Mouse (Mus musculus): ENCODE measurements at regions not wholly inside any gene's neighbourhood (a gene's known extent, or its start where the extent isn't known, plus 50 kb on each side); places are given as distances from the start of the nearest gene placed in this dataset.

DNA sequence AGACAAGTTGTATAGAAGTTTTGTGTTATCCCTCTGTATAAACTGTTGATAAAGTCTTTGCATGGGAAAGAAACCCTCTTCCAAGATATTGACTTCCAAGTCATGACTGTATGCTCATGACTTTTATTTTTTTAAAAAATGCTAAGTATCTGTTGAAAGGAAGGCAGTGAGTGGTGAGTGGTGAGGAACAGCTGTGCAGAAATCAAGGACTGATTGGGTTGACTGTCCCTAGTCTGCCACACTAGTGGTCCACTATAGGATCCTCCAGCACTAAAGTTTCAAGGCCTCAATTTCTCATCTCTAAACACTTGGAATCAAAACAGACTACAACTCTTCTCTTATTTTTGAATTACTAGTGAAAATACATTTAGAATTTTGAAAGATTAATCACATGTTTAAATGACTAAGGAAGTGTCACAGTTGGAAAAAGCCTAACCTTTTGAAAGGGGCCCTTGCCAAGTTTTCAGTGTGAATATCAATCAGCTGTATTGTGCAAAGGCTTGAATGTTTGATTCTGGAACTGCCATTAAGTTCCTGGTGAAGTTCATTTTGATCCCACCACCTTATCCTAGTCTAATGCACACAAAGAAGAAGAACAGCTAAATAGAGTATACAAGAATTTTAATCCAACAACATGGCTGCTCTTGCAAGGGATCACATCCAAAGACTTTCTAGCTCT lies 209.5 kb upstream of the Eya4 start:
- dilution Hi-C loops (cut with MboI; ENCODE audit: extremely low pct_ligation_motif_present, extremely low pct_unique_long_range_greater_than_20kb, low sequenced_read_pairs): no loop called here
- TF ChIP-seq MAFK (IDR thresholded peaks at IDR 0.05; ENCODE audit: insufficient replicate concordance, low read length) (no peak), MEF2A (IDR thresholded peaks at IDR 0.05; ENCODE audit: borderline replicate concordance, low read depth, low read length) (no peak), CHD2 (IDR thresholded peaks at IDR 0.05; ENCODE audit: low read length) (no peak), UBTF (IDR thresholded peaks at IDR 0.05; ENCODE audit: low read depth, low read length) (no peak), RAD21 (IDR thresholded peaks at IDR 0.05; ENCODE audit: low read depth, low read length) (no peak), SMC3 (IDR thresholded peaks at IDR 0.05; ENCODE audit: low read depth, low read length) (no peak), NELFE (IDR thresholded peaks at IDR 0.05; ENCODE audit: low read depth, low read length) (no peak)
- Histone ChIP-seq H3K79me2 (replicated peaks; ENCODE audit: control insufficient read depth, extremely low read depth, insufficient read depth, poor library complexity, severe bottlenecking) (no peaks in the 10 kb centered on the region), H3K4me2 (ENCODE audit: insufficient read depth, low read depth, poor library complexity, severe bottlenecking) (no peak overlapping the region), H3K4me3 (replicated peaks in 1 of 3; ENCODE audit: low read depth in 2 of 3, low read length in 2 of 3, poor library complexity in 1 of 3) (no peak overlapping the region), H3K9ac (ENCODE audit: insufficient read depth, low read depth) (no peak overlapping the region), H3K27ac (ENCODE audit: insufficient read depth, low read depth) (no peak overlapping the region), H3K9me3 (replicated peaks; ENCODE audit: low read length) (no peaks in the 10 kb centered on the region), H3K4me1 (ENCODE audit: control insufficient read depth in 1 of 2, insufficient read depth in 2 of 2) (no peaks in the 10 kb centered on the region), H3K36me3 (replicated peaks in 1 of 2; ENCODE audit: control insufficient read depth in 1 of 2, insufficient read depth in 1 of 2, low read length in 1 of 2) (no peaks in the 10 kb centered on the region), H3K27me3 (replicated peaks) (no peaks in the 10 kb centered on the region)
- in situ Hi-C loops (cut with MboI; ENCODE audit: low pct_ligation_motif_present, low pct_unique_long_range_greater_than_20kb, low sequenced_read_pairs): no loop called here
- DNase-seq (ENCODE audit: extremely low read depth): no peak

DNA sequence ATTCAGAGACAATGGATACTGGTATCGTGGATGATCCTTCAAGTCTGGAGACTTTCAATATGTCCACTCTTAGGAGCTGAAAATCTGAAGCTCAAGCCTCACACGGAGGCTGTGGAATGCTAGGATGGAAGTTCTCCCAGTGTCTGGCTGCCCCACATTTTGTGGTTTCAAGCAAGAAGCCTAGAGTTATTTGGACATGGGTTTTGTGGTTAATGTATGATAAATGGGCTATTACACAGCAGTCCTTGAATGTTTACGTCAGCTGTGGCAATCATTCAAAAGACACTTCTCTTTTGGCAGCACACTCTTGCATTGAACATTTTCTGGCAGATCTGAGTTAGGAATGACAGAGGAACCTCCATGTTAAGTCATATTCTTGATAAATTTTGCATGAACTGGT lies 207.2 kb upstream of the Eya4 start:
- no peak overlapping the region for H3K4me3 ChIP-seq (replicated peaks in 1 of 3; ENCODE audit: low read depth in 2 of 3, low read length in 2 of 3, poor library complexity in 1 of 3)
- no peaks in the 10 kb centered on the region for H3K36me3 ChIP-seq (replicated peaks in 1 of 2; ENCODE audit: control insufficient read depth in 1 of 2, insufficient read depth in 1 of 2, low read length in 1 of 2)
- dilution Hi-C loops (cut with MboI; ENCODE audit: extremely low pct_ligation_motif_present, extremely low pct_unique_long_range_greater_than_20kb, low sequenced_read_pairs) (no loop called here), in situ Hi-C loops (cut with MboI; ENCODE audit: low pct_ligation_motif_present, low pct_unique_long_range_greater_than_20kb, low sequenced_read_pairs) (no loop called here)
- no peak overlapping the region for H3K9ac ChIP-seq (ENCODE audit: insufficient read depth, low read depth)
- TF ChIP-seq RAD21 (IDR thresholded peaks at IDR 0.05; ENCODE audit: low read depth, low read length): no peak
- TF ChIP-seq RCOR1 (conservative IDR thresholded peaks at IDR 0.05; ENCODE audit: low read depth, low read length): no peak
- TF ChIP-seq TCF12 (IDR thresholded peaks at IDR 0.05; ENCODE audit: low read depth, low read length): no peak
- TF ChIP-seq EP300 (IDR thresholded peaks at IDR 0.05; ENCODE audit: low read length): no peak
- TF ChIP-seq SMC3 (IDR thresholded peaks at IDR 0.05; ENCODE audit: low read depth, low read length): no peak
- no peaks in the 10 kb centered on the region for H3K27me3 ChIP-seq (replicated peaks)
- no peaks in the 10 kb centered on the region for H3K79me2 ChIP-seq (replicated peaks; ENCODE audit: control insufficient read depth, extremely low read depth, insufficient read depth, poor library complexity, severe bottlenecking)
- no peak overlapping the region for H3K27ac ChIP-seq (ENCODE audit: insufficient read depth, low read depth)
- DNase-seq (ENCODE audit: extremely low read depth): no peak
- no peaks in the 10 kb centered on the region for H3K9me3 ChIP-seq (replicated peaks; ENCODE audit: low read length)
- H3K4me1 ChIP-seq (ENCODE audit: control insufficient read depth in 1 of 2, insufficient read depth in 2 of 2): no peaks in the 10 kb centered on the region
- no peak overlapping the region for H3K4me2 ChIP-seq (ENCODE audit: insufficient read depth, low read depth, poor library complexity, severe bottlenecking)

DNA sequence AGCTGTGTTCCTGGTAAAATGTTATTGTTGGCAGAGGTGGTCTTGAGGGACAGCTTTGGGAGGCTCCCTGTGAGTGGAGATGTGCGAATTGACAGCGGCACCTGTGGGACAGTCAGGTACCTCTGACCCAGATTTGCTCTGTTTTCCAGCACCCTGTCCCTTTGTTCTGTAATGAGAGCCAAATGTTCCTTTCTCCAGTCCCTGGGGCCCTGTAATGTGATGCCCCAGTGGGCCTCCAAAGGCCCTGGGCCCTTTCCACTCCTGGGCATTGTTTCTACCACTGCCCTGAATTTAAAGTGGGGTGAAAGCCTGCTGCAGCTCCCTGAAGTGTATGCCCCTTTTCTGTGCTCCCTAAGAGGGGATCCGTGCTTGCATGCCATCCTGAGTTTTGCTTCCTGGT lies 198.6 kb upstream of the Eya4 start:
- no peak overlapping the region for H3K4me2 ChIP-seq (ENCODE audit: insufficient read depth, low read depth, poor library complexity, severe bottlenecking)
- H3K4me1 ChIP-seq (ENCODE audit: control insufficient read depth in 1 of 2, insufficient read depth in 2 of 2): peaks cover 0 to 4% of the 10 kb centered on the region in 2 experiments; a peak in 1 of 4 replicates
- in situ Hi-C loops (cut with MboI; ENCODE audit: low pct_ligation_motif_present, low pct_unique_long_range_greater_than_20kb, low sequenced_read_pairs) (no loop called here), dilution Hi-C loops (cut with MboI; ENCODE audit: extremely low pct_ligation_motif_present, extremely low pct_unique_long_range_greater_than_20kb, low sequenced_read_pairs) (no loop called here)
- TF ChIP-seq JUND (conservative IDR thresholded peaks at IDR 0.05; ENCODE audit: low read depth, low read length) (no peak), RAD21 (IDR thresholded peaks at IDR 0.05; ENCODE audit: low read depth, low read length) (no peak), ZKSCAN1 (IDR thresholded peaks at IDR 0.05; ENCODE audit: borderline replicate concordance, low read depth, low read length) (no peak), MAX (IDR thresholded peaks at IDR 0.05; ENCODE audit: low read length) (no peak), GABPA (IDR thresholded peaks at IDR 0.05; ENCODE audit: insufficient replicate concordance, low read depth, low read length) (no peak), ZMIZ1 (IDR thresholded peaks at IDR 0.05; ENCODE audit: low read depth, low read length) (no peak), USF1 (IDR thresholded peaks at IDR 0.05; ENCODE audit: low read depth, low read length) (no peak), CTCF (conservative IDR thresholded peaks at IDR 0.05 in 1 of 2, IDR thresholded peaks at IDR 0.05 in 1 of 2; ENCODE audit: low read depth in 2 of 2, low read length in 2 of 2) (no peak), MEF2A (IDR thresholded peaks at IDR 0.05; ENCODE audit: borderline replicate concordance, low read depth, low read length) (no peak), NELFE (IDR thresholded peaks at IDR 0.05; ENCODE audit: low read depth, low read length) (no peak), MYC (IDR thresholded peaks at IDR 0.05; ENCODE audit: low read depth, low read length) (no peak), CHD1 (IDR thresholded peaks at IDR 0.05; ENCODE audit: low read depth, low read length) (no peak), USF2 (conservative IDR thresholded peaks at IDR 0.05; ENCODE audit: low read depth, low read length) (no peak), IRF4 (IDR thresholded peaks at IDR 0.05; ENCODE audit: low read depth, low read length) (no peak), CHD2 (IDR thresholded peaks at IDR 0.05; ENCODE audit: low read length) (no peak), HCFC1 (IDR thresholded peaks at IDR 0.05; ENCODE audit: low read depth, low read length) (no peak), PAX5 (IDR thresholded peaks at IDR 0.05; ENCODE audit: low read length) (no peak)
- no peak overlapping the region for H3K27ac ChIP-seq (ENCODE audit: insufficient read depth, low read depth)
- H3K27me3 ChIP-seq (replicated peaks): no peaks in the 10 kb centered on the region
- H3K9ac ChIP-seq (ENCODE audit: insufficient read depth, low read depth): no peak overlapping the region
- H3K4me3 ChIP-seq (replicated peaks in 1 of 3; ENCODE audit: low read depth in 2 of 3, low read length in 2 of 3, poor library complexity in 1 of 3): no peak overlapping the region
- H3K36me3 ChIP-seq (replicated peaks in 1 of 2; ENCODE audit: control insufficient read depth in 1 of 2, insufficient read depth in 1 of 2, low read length in 1 of 2): no peaks in the 10 kb centered on the region
- no peaks in the 10 kb centered on the region for H3K9me3 ChIP-seq (replicated peaks; ENCODE audit: low read length)
- H3K79me2 ChIP-seq (replicated peaks; ENCODE audit: control insufficient read depth, extremely low read depth, insufficient read depth, poor library complexity, severe bottlenecking): no peaks in the 10 kb centered on the region
- no peak for DNase-seq (ENCODE audit: extremely low read depth)

Data from CH12.LX (cell line).